Mouse (Mus musculus) layer of hippocampus, postnatal 14 days (tissue): ENCODE measurements around the gene Ythdc1. TPM values are rescaled to one million over a fixed set of nuclear protein-coding genes. Genes with fewer than 3 reads are reported as not detected.
"Not testable (repeated sequence)": the region's sequence is repeated elsewhere in the genome, so short reads cannot be mapped to it uniquely, and the experiment has no call there.

ENCODE experiments used
- DNase-seq, 2 experiments: peaks; one replicate each; pipeline ENCODE4 v3.0.0; 2021 to 2022; ENCODE audit warnings: low spot score in 2 of 2, mixed read lengths in 1 of 2
- long read RNA-seq, 2 experiments: library from polyadenylated mRNA; stranded (forward); transcript quantifications; one replicate each; pipeline ENCODE4 v2.0.0; 2021
- total RNA-seq, 2 experiments: library from RNA; stranded (reverse); gene quantifications; 2 replicates each; pipeline ENCODE4 v1.2.3; 2021

Ythdc1 gene
- 10 to 100 TPM; 52.6 to 54.7 TPM for total RNA-seq
- long read RNA-seq, experiment 1, transcript Ythdc1-203 (17 exons, 3,269 nt), result major isoform, 10 of 30 reads
- long read RNA-seq, experiment 1, partial matches to known transcripts, result 7 of 30 reads
- long read RNA-seq, experiment 1, other reads (novel, unspliced or antisense), result 8 of 30 reads
- long read RNA-seq, experiment 2, partial matches to known transcripts, result 8 of 26 reads
- long read RNA-seq, experiment 2, other reads (novel, unspliced or antisense), result 13 of 26 reads

DNA sequence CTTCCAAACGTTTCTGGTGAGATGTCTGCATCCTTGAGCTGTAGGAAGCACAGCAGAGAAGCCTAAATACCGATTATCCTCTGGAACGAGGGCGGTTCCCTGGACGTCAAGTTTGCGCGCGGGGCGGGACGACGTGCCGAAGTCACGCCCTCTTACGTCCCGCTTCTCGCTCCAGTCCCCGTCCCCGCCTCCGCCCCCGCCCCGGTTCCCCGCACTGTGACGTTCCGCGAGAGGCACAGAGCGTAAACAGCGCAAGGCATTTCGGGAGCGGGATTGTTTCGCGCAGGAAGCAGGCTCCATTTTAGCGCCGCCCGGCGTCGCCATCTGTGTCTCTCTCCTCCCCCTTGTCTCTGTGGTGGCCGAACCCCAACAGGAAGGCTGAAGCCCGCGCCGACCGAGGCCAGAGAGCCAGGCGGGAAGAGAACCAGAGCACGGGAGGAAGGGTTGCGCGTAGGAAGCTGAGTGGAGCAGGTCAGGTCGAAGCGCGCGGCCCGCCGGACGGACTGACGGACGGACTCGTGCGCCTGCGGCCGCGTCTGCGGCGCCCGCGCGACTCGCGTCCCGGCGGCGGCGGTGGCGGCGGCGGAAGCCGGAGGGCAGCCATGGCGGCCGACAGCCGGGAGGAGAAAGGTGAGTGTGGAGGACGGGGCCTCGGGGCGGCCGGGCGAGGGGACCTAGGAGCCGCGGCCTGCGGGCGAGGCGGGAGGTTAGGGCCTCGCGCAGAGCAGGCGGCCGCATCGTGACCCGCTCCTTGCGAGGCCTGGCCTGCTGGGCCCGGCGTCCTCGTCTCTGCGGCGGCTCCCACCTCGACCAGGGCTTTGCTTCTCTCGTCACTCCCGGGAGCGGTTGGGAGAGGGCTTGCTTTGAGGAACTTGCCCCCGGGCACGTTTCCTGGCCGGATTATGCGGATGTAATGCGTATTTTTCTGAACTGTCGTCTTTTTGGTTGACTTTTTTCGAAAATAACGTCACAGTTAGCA is at the start of gene Ythdc1:
TSS of gene Ythdc1 (plus strand) at position 260 of the 979 bp plus-strand sequence.
- DNase-seq, result peak; percentile 92 to 95

DNA sequence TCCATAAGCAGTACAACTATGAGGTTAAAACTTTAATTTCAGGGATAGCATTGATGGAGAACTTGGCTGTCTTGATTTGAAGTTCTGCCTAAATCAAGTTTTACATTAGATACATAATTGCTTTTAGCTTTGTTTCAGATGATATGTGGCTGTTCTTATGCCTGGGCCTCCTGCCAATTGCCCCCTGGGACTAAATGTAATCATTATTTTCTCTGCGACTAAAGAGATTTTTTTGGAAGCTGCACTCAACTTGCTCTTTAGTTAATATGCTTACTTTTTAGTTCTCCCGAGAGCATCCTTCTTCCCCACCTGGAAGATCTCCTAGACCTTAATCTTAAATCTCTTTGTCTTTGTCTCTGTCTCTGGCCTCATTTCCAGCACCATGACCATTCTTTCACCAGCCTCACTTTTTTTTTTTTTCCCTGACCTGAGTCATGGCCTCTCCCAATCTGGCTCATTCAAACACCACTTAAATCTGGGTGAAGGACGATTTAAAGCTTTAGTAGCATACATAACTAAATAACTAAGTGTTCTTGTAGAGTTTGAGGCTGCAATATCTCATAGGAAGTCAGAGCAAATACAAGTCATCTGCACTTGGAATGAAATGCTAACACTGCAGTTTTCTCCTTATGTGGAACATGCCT is 34.9 kb upstream of the Ythdc1 start:
- DNase-seq, result no peak

DNA sequence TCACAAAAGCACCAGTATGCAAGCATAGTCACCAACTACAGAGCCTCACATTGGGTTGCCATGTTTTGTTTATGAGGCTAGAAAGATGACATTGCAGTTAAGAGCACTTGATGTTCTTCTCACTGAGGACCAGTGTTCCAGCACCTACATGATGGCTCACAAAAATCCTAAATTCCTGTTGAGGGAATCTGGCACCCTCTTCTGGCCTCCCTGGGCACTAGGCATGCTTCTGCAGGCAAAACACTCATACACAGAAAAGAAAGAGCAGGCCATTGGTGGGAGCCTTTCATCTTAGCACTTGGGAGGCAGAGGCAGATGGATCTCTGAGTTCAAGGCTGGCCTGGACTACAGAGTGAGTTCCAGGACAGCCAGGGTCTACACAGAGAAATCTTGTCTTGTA is 33.0 kb upstream of the Ythdc1 start:
- no peak for DNase-seq

DNA sequence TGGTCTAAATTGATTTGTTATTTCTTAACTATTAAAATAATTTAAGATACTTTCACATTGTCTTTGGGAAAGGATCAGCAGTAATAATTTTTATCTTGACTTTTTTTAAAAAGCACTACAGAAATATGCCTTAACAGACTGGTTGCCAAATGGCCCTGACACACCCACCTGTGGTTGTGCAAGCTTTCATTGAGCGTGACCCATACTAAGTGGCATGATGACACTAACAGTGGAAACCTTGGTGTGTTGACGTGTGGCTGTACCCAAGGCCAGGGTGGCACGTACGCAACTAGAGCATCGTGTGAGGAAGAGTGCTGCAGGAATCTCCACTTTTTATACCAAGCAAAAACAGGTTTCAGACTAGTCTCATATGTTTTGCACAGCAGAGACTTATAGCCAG is 27.1 kb upstream of the Ythdc1 start:
- no peak for DNase-seq

DNA sequence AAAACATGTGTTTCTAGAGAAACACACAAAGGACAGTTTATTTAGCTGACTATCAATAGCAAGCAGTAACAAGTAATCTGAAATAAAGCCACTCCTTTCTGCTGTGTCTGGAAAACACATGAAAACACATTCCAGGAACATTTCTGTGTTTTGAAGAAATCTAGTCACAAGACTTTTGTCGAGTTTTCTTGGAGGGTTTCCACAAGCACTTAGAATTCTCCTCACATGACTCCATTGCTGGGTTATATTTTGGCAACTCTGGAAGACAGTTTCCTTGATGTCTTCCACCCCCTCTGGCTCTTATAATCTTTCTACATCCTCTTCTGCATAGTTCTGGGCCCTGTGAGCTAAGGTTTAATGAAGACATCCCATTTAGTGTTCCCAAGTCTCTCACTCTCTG is 25.6 kb upstream of the Ythdc1 start:
- DNase-seq, result no peak

DNA sequence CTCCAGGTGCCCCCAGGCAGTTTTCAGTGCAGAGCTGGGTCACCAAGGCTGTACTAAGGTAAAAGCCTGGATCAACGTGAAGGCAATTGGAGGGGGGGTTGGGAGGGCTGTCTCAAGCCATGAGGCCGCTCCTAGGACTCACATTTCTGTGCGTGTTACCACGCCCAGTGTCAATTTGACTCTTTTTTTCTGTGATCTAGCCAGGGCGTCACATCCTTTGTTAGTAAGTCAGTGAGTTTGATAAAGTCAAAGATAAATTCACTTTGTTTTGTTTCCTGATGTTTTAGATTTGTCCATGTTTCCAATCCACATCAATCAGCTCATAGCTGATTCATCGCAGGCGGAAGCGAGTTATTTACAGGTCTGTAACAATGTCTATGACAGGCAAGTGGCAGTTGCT is 21.0 kb upstream of the Ythdc1 start:
- DNase-seq, result no peak

DNA sequence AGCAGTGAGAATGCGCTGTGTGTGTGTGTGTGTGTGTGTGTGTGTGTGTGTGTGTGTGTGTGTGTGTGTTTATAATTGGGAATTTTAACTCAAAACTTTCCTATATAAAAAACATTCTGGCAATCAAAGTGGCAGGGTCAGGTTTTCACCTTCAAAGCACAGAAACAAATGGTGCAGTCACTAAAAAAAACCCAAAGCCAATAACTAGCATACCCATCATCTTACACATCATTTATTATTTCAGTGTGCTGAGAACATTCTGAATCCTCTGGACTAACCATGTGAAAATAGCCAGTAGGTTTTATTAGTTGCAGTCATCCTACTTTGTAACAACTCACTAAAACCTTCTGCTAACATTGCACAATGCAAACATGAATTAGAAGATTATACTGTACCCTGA is 19.8 kb upstream of the Ythdc1 start:
- DNase-seq, result no peak

DNA sequence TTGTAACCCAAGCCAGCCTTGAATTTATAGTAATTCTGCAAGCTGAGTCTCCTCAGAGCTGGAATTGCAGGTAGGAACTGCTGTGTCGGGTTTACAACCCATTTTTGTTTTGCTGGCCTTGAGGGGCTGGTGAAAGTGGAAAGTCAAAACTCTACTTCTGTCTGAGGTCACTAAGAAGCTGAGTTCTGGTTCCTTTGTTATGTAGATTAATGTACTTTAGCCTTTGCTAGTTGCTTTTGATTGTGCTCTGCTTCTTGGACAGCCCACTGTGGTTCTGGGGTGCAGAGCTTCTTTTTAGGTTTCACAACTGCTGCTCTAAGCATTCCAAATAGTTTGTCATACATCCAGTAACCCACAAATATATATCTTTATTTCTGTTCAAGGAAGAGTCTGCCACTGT is 17.2 kb upstream of the Ythdc1 start:
- no peak for DNase-seq

DNA sequence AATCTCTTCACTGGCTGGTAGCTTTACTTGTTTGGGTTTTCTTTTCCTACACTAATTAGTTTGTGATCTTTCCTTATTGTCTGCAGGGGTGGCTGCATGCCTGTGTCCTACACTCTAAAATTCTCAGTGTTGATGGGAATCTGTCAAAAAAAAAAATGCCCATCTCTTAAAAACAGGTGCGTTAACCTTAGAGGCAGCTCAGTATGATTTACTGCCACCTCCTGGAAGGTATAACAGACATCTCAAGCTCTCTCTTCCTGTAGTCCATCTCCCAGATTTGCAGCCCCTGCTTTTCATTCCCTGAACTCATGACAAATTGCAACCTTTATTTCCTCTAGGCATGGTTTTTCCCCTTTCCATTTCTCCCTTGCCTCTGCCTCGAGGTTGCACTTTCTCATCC is 14.1 kb upstream of the Ythdc1 start:
- DNase-seq, result no peak

DNA sequence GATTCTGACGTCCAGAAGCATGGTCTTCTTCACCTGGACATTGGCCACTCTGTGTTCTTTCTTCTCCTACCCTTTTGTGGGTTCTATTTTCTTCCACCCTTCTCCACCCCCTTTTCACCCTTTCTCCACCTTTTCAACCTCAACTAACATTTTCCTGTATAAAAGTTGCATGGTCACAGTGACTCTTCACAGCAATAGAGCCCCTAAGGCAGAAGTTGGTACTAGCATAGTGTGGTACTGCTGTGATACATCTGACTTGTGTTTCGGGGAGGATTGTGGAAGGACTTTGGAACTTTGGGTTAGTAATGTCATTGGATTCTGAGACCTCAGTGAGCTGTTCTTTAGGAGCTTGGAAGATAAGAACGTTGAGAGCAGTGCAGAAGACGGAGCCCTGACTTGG is 11.8 kb upstream of the Ythdc1 start:
- no peak for DNase-seq

DNA sequence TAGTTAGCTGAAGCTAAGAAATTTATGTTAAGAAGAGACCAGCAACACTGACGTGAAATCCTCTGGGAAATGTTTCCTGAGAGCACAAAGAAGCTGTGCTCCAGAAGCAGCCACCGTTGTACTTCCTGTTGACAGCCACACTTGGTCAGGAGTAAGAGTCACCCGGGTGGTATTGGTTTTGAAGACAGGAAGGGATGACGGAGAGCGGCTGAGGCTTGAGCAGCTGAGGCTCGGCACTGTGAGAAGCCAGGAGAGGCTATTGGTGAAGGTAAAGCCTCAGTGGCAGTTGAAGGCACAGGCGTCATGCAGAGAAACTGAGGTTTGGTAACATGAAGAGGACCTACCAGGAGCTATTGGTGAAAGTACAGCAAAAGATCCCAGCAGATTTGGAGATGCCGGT is 11.2 kb upstream of the Ythdc1 start:
- no peak for DNase-seq

DNA sequence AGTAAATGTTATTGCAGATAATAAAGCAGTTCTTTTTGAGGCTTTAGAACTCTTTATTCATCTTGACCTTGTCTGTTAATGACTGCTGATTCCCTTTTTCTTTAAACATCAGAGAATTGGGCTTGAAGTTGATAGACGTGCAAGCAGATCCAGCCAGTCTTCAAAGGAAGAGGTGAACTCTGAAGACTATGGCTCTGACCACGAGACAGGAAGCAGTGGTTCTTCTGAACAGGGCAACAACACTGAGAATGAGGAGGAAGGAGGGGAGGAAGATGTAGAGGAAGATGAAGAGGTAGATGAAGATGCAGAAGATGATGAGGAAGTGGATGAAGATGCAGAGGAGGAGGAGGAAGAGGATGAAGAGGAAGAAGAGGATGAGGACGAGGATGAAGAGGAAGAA is 12.8 kb downstream of the Ythdc1 start:
- DNase-seq, result no peak

DNA sequence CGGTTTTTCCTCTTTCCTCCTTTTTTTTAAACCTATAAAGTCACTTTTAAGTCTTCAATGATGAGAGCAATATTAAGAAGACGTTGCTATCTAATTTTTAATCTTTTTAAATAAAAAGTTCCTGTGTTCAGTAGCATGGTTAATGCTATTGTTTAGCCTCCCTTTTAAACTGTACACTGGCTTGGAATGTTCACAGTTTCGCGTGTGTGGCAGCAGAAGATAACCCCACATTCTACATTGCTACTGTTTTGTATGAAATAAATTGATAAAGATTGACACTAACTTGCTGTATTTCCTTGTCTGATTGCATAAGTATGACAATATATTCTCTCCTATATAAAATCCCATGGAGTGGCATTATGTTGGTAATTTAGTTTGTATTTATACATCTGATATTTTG is 32.4 kb downstream of the Ythdc1 start:
- DNase-seq, result not testable (repeated sequence)

DNA sequence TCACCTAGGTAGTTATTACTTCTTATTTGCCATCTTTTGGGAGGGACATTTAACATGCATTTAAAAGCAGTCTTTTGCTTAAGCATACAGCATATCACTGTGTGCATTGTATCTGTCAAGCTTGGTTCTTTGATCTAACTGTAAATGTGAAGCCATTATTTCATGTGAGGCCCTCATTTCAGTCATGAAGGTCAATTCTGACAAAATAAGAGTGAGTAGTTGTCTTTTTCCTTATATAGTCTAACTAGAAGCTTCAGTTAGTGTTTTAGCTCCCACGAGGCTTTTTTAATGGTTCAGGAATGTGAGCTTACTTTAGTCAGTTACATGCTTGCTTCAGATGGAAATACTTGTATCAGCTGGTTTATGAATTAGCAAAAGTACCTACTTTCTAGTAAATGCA is 34.1 kb downstream of the Ythdc1 start:
- no peak for DNase-seq

DNA sequence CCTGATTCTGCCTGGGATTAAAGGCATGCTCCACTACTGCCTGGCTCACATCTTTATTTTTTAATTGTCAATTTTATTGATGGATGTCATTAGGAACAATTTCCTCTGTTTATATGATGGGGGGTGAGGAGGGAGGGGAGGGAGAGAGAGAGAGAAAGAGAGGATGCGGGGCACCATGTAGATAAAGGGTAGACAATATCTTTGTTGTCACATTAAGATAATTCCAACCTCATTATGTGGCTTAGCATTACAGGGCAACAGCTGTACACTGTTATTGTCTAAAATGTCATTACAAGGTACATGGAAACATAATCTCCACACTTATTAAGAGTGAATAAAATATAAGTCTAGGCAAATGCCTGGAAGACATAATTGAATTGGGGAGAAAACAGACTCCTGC is 35.5 kb downstream of the Ythdc1 start:
- DNase-seq, result no peak

DNA sequence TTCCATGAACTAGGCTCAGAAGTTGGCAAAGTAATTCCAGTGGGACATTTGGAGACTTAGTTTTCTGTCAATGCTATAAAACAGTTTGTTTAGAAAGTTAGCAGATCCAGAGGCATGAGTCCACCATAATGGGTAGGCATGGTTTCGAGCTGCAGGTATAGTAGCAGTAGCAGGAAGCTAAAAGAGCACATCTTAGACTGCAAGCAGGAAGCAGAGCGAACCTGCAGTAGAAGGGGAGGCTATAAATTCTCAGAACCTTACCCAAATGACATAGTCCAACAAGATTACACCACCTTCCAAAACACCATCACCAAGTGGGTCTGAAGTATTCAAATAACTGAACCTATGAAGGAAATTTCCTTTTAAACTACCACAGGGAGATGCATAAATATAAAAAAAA is 36.2 kb downstream of the Ythdc1 start:
- no peak for DNase-seq

DNA sequence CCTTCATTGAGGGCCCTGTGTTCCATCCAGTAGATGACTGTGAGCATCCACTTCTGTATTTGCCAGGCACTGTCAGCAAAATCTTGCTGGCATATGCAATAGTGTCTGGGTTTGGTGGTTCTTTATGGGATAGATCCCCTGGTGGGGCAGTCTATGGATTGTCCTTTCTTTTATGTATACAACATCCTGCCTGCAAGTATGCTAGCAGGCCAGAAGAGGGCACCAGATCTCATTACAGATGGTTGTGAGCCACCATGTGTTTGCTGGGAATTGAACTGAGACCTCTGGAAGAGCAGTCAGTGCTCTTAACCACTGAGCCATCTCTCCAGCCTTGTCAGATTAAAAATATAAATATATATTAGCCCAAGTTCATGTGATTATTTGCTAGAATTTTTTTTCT is 37.2 kb downstream of the Ythdc1 start:
- DNase-seq, result not testable (repeated sequence)

DNA sequence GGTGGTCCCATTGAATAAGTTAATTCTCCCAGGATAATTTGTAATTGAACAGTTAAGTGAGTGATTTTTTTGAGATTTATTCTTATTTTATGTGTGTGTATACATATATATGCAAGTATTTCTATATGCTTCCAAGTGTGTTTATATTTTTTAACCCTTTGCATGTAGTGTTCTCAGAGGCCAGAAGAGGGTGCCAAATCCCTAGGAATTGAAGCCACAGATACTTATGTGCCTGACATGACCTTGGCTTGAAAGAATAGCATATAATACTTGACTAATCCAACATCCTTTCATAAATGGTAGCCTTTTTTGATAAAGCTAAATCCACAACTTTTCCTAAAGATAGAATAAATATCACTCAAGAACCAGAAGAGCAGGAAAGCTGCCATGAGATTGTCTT is 46.1 kb downstream of the Ythdc1 start:
- peak in 1 of 2 experiments; percentile 13 for DNase-seq

DNA sequence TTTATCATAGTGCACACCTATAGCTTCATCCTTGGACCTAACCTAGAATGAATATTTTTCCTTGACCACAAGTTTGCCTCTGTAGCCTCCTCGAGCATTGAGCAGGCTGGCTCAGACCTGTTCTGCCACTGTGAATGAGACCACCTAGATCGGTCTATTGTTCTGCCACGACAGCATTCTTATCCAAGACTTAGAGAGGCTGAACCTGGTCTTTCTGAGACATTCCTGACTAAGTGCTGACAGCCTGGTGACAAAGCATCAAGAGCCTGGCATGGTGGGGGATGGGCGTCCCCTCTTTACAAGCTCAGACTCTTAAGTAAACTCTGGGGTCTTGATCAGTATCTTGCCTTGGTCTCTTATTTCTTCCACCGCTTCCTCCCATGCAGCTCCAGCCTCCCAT is 47.6 kb downstream of the Ythdc1 start:
- no peak for DNase-seq

DNA sequence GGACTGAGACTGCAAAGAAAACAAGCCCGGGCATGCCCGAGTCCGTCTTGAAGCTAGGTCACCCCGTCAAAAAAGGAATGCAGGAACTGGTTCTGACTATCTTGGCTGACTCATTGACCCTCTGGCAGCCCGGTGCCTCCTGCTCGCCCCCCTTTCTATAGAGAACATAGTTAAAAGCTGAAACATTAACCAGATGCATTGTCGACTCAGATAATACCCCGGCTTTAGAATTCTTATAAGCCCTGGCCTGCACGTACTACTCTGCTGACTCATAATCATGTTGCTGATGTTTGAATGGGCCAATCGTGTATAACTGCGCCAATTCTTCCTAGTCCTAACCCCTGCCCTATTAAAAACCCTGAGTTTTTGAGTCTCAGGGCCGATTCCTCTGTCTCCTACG is 52.5 kb downstream of the Ythdc1 start:
- not testable (repeated sequence) for DNase-seq

DNA sequence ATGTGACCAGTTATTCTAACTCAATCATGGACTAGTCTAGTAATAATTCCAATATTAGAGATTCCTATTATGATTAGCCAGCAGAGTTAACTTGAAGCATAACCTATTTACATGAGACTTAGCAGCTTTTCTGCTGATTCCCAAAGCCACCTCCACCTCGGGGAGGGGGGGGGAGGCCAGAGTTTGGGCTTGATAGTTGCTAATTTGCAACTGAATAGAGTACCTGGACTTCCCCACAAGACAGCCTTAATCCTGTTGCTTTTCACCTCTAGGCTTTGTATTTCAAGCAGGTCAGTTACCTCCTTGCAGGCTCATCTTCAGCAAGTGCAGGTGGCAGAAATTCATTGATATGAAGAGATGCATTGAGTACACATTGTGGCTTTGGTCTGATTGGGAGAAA is 53.7 kb downstream of the Ythdc1 start:
- no peak for DNase-seq

DNA sequence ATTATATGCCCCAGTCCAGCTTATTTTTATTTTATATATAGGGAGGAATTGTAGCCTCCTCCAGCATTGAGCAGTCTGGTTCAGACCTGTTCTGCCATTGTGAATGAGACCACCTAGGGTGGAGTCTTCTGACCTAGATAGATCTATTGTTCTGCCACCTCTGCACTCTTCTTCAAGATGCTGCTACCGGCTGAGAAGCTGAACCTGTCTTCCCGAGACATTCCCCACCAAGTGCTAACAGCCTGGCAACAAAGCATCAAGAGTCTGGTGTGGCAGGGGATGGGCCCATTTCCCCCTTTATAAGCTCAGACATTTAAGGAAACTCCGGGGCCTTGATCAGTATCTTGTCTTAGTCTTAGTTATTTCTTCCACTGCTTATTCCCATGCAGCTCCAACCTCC is 54.3 kb downstream of the Ythdc1 start:
- DNase-seq, result no peak
